16 mouse cellular contexts compared by ENCODE assay signal in genomic region chr12:53638571-53638970, GRCm38 (mm10).
DNase-seq lines count a peak whose midpoint lies in the region; ATAC-seq and TF ChIP-seq lines count a peak whose summit lies in the region.
"Had no signal": no experiment of that assay in that cellular context is flagged by ENCODE, and none has a peak within 500 bp of the region (broad histone marks: within the 10 kb centered on the region; RNA-seq: fewer than 3 reads in every experiment).

No protein-coding gene starts in this region.

- no peaks in the 10 kb centered on the region for H3K36me3 ChIP-seq in forebrain, embryonic 15.5 days
- no peaks in the 10 kb centered on the region for H3K36me3 ChIP-seq in forebrain, embryonic 13.5 days (ENCODE audit: poor library complexity, severe bottlenecking)
- H3K36me3 ChIP-seq: embryonic facial prominence, embryonic 10.5 days; embryonic facial prominence, embryonic 12.5 days had no signal

- 0 out of 2 replicates have a peak, but pooled peaks have one; percentile 51 for ATAC-seq in forebrain, embryonic 15.5 days (replicated peaks)
- ATAC-seq in forebrain, embryonic 13.5 days, result no peak

- no peak overlapping the region for H3K27ac ChIP-seq in forebrain, embryonic 15.5 days (replicated peaks)
- no peak overlapping the region for H3K27ac ChIP-seq in forebrain, embryonic 13.5 days
- H3K27ac ChIP-seq in layer of hippocampus, adult 2 months, result peak overlapping the region; percentile 64; the same call in 1 of the 2 replicates
- H3K27ac ChIP-seq: embryonic facial prominence, embryonic 10.5 days; embryonic facial prominence, embryonic 12.5 days had no signal

- H3K4me2 ChIP-seq in forebrain, embryonic 15.5 days (replicated peaks), result no peak overlapping the region
- H3K4me2 ChIP-seq in forebrain, embryonic 13.5 days, result no peak overlapping the region
- H3K4me2 ChIP-seq: embryonic facial prominence, embryonic 12.5 days had no signal

- H3K4me1 ChIP-seq in forebrain, embryonic 15.5 days, result peaks cover 20% of the 10 kb centered on the region
- H3K4me1 ChIP-seq in forebrain, embryonic 13.5 days, result peaks cover 27% of the 10 kb centered on the region
- H3K4me1 ChIP-seq: embryonic facial prominence, embryonic 12.5 days had no signal

- no peak for DNase-seq in layer of hippocampus, adult 2 months (ENCODE audit: low spot score in 2 of 2)
- no peak for DNase-seq in layer of hippocampus, postnatal 36 days
- no peak for DNase-seq in urinary bladder, postnatal 25 days (ENCODE audit: low spot score)
- DNase-seq: adrenal gland, adult 2 months; adrenal gland, postnatal 10 days; adrenal gland, postnatal 25 days; cerebellum, adult 11-12 months; cerebellum, adult 2 months; cerebellum, adult 9-10 months; cerebellum, postnatal 10 days; cerebellum, postnatal 25 days; forebrain, postnatal 0 days had no signal

- TF ChIP-seq CTCF in layer of hippocampus, adult 2 months (conservative IDR thresholded peaks at IDR 0.05), result no peak

- no peaks in the 10 kb centered on the region for H3K27me3 ChIP-seq in forebrain, embryonic 15.5 days
- H3K27me3 ChIP-seq in forebrain, embryonic 13.5 days, result no peaks in the 10 kb centered on the region
- H3K27me3 ChIP-seq: embryonic facial prominence, embryonic 12.5 days had no signal

- no peaks in the 10 kb centered on the region for H3K9me3 ChIP-seq in forebrain, embryonic 15.5 days
- H3K9me3 ChIP-seq in forebrain, embryonic 13.5 days (replicated peaks), result no peaks in the 10 kb centered on the region
- H3K9me3 ChIP-seq: embryonic facial prominence, embryonic 10.5 days; embryonic facial prominence, embryonic 12.5 days had no signal

- no peak overlapping the region for H3K9ac ChIP-seq in forebrain, embryonic 15.5 days (replicated peaks)
- H3K9ac ChIP-seq in forebrain, embryonic 13.5 days, result no peak overlapping the region
- H3K9ac ChIP-seq: embryonic facial prominence, embryonic 12.5 days; forebrain, postnatal 0 days had no signal

- no peak overlapping the region for H3K4me3 ChIP-seq in forebrain, embryonic 15.5 days
- H3K4me3 ChIP-seq in forebrain, embryonic 13.5 days, result no peak overlapping the region
- no peak overlapping the region for H3K4me3 ChIP-seq in layer of hippocampus, adult 2 months
- H3K4me3 ChIP-seq: embryonic facial prominence, embryonic 10.5 days; embryonic facial prominence, embryonic 12.5 days had no signal
